Mouse (Mus musculus) ES-E14 (cell line): ENCODE results near the gene Klhdc3. TPM values are rescaled to one million over a fixed set of nuclear protein-coding genes. Genes with fewer than 3 reads are reported as not detected.

ENCODE experiments used
- DNase-seq: peaks from one replicate; pipeline ENCODE4 v3.0.0-alpha.2; 2013; ENCODE audit warnings: low read depth, low spot score
- H3K27ac ChIP-seq: 2 replicates; pipeline ENCODE4 v1.5.1; 2012; ENCODE audit warnings: low read depth, mild to moderate bottlenecking, low read length, moderate library complexity, mixed read lengths; ENCODE audit not compliant: poor library complexity, insufficient read depth, severe bottlenecking
- H3K36me3 ChIP-seq: 2 replicates; pipeline ENCODE4 v1.6.1; 2012; ENCODE audit warnings: mild to moderate bottlenecking, low read length, moderate library complexity, mixed read lengths; ENCODE audit not compliant: control insufficient read depth, poor library complexity, insufficient read depth, severe bottlenecking
- H3K4me1 ChIP-seq, 2 experiments: fragments of 150-350 bp in 1 of 2; sonication (generic) in 1 of 2; 2 replicates each; pipeline ENCODE4 v1.6.1; 2012; ENCODE audit warnings: low read length in 2 of 2, mild to moderate bottlenecking in 1 of 2, mixed read lengths in 1 of 2; ENCODE audit not compliant: control insufficient read depth in 2 of 2, insufficient read depth in 2 of 2, poor library complexity in 1 of 2
- H3K4me3 ChIP-seq, 2 experiments: fragments of 150-350 bp in 1 of 2; sonication (generic) in 1 of 2; 2 replicates each; pipeline ENCODE4 v1.5.1; 2012; ENCODE audit warnings: low read length in 2 of 2, low read depth in 1 of 2, mild to moderate bottlenecking in 1 of 2, mixed read lengths in 1 of 2; ENCODE audit not compliant: insufficient read depth in 1 of 2, poor library complexity in 1 of 2, severe bottlenecking in 1 of 2
- H3K9ac ChIP-seq: 2 replicates; pipeline ENCODE4 v1.6.1; 2012; ENCODE audit warnings: low read depth, mild to moderate bottlenecking, low read length, mixed read lengths; ENCODE audit not compliant: poor library complexity, insufficient read depth, severe bottlenecking
- H3K9me3 ChIP-seq: fragments of 150-350 bp; sonication (generic); 2 replicates; pipeline ENCODE4 v1.6.1; 2012; ENCODE audit warnings: low read depth, mild to moderate bottlenecking, low read length; ENCODE audit not compliant: control insufficient read depth, insufficient read depth
- CHD2 ChIP-seq: IDR thresholded peaks from 2 replicates; pipeline ENCODE4 v1.6.1; 2014; ENCODE audit warnings: mild to moderate bottlenecking, low read depth, low read length, inconsistent platforms
- HCFC1 ChIP-seq: IDR thresholded peaks from 2 replicates; pipeline ENCODE4 v1.6.1; 2012; ENCODE audit warnings: low read length, inconsistent platforms, borderline replicate concordance; ENCODE audit not compliant: insufficient read depth
- MAFK ChIP-seq: IDR thresholded peaks from 2 replicates; pipeline ENCODE4 v1.6.1; 2014; ENCODE audit warnings: mild to moderate bottlenecking, low read depth, low read length, inconsistent platforms; ENCODE audit not compliant: insufficient read depth
- ZC3H11A ChIP-seq: IDR thresholded peaks from 2 replicates; pipeline ENCODE4 v1.6.1; 2012; ENCODE audit warnings: low read depth, mild to moderate bottlenecking, inconsistent platforms, low read length, borderline replicate concordance
- ZNF384 ChIP-seq: IDR thresholded peaks from 2 replicates; pipeline ENCODE4 v1.6.1; 2012; ENCODE audit warnings: low read depth, low read length, inconsistent platforms
- in situ Hi-C, 2 experiments: fragments of 600-800 bp; cut with MboI; formaldehyde crosslinking; loops; one replicate each; pipeline ENCODE4 v1.15.1; 2025; ENCODE audit warnings: low sequenced_read_pairs in 2 of 2, inconsistent platforms in 1 of 2; ENCODE audit not compliant: unreplicated experiment in 2 of 2
- total RNA-seq: library from RNA; depleted of rRNA; stranded (reverse); fragments of 300-350 nt; gene quantifications from 2 replicates; pipeline ENCODE4 v1.2.3, GENCODE M21; 2012

Klhdc3 gene
- total RNA-seq, 1 experiment = 65.1 TPM

GRCm38 (mm10) chr17:46650232-46651031 lies 30.3 kb downstream of the Klhdc3 start, which contains the start of gene Cul7:
Gene Cul7, plus strand, starts transcription at chr17:46650337.
- H3K27ac ChIP-seq = peak within 1 kb of the TSS; percentile 33
- in situ Hi-C loops = no loop called here
- H3K4me3 ChIP-seq = peak within 1 kb of the TSS; percentile 67 to 82
- DNase-seq = peak; percentile 86
- H3K36me3 ChIP-seq = peaks cover 27% of the 10 kb centered on the region; the same call in 1 of the 2 replicates
- H3K9ac ChIP-seq = peak within 1 kb of the TSS; percentile 63
- no peaks in the 10 kb centered on the region for H3K9me3 ChIP-seq
- H3K4me1 ChIP-seq = peaks cover 10 to 15% of the 10 kb centered on the region in 2 experiments; a peak in 3 of 4 replicates
- TF ChIP-seq ZC3H11A = no peak
- no peak for TF ChIP-seq HCFC1
- TF ChIP-seq ZNF384 = no peak
- no peak for TF ChIP-seq CHD2
- no peak for TF ChIP-seq MAFK

- no peak for DNase-seq
- Histone ChIP-seq H3K9me3 (no peaks in the 10 kb centered on the region), H3K4me3 (peak overlapping the region; percentile 67 to 82), H3K9ac (peak overlapping the region; percentile 63; the same call in 1 of the 2 replicates), H3K36me3 (peaks cover 27% of the 10 kb centered on the region; the same call in 1 of the 2 replicates), H3K4me1 (peaks cover 10 to 15% of the 10 kb centered on the region in 2 experiments; a peak in 3 of 4 replicates), H3K27ac (peak overlapping the region; percentile 33)
- TF ChIP-seq HCFC1 (no peak), ZNF384 (no peak), CHD2 (no peak), MAFK (no peak), ZC3H11A (no peak)
- in situ Hi-C loops = no loop called here
Measured at GRCm38 (mm10) chr17:46649811-46650210, 30.9 kb downstream of the Klhdc3 start.

- H3K9ac ChIP-seq = no peak overlapping the region
- peaks cover 10 to 17% of the 10 kb centered on the region in 2 experiments; a peak in 3 of 4 replicates for H3K4me1 ChIP-seq
- no peaks in the 10 kb centered on the region for H3K9me3 ChIP-seq
- H3K4me3 ChIP-seq = no peak overlapping the region
- DNase-seq = no peak
- peaks cover 17% of the 10 kb centered on the region; the same call in 1 of the 2 replicates for H3K36me3 ChIP-seq
- H3K27ac ChIP-seq = no peak overlapping the region
- in situ Hi-C loops = no loop called here
- TF ChIP-seq HCFC1 (no peak), CHD2 (no peak), ZC3H11A (no peak), MAFK (no peak), ZNF384 (no peak)
Measured at GRCm38 (mm10) chr17:46648436-46648835, 32.3 kb downstream of the Klhdc3 start.

DNA sequence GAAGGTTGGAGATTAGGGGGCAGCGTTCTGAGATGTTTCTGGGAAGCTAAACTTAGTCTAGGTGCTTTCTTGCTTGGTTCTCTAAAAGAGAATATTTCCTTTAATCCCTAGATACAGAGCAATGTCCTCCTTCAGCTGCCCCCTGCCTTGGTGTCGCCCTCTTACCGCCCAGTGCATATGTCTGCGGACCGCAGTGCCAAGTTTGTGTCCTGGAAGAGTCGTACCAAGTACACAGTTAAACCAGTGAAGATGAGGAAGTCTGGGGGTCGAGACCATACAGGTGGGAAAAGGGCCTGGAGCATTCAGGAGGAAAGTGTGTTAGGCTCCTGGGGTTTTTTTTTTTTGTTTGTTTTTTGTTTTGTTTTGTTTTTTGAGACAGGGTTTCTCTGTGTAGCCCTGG lies 33.4 kb downstream of the Klhdc3 start:
- in situ Hi-C loops = no loop called here
- H3K9ac ChIP-seq = no peak overlapping the region
- H3K4me1 ChIP-seq = peaks cover 9 to 14% of the 10 kb centered on the region in 2 experiments; a peak in 3 of 4 replicates

More for the DNA sequence above, 33.4 kb downstream of the Klhdc3 start:
- TF ChIP-seq MAFK (no peak), ZC3H11A (no peak), ZNF384 (no peak), HCFC1 (no peak), CHD2 (no peak)
- Histone ChIP-seq H3K4me3 (no peak overlapping the region; a peak in 1 of 4 replicates), H3K36me3 (peaks cover 13% of the 10 kb centered on the region; the same call in 1 of the 2 replicates), H3K27ac (no peak overlapping the region), H3K9me3 (no peaks in the 10 kb centered on the region)
- no peak for DNase-seq
